Mouse (Mus musculus): ENCODE measurements around the gene Disc1.

Disc1 gene

DNA sequence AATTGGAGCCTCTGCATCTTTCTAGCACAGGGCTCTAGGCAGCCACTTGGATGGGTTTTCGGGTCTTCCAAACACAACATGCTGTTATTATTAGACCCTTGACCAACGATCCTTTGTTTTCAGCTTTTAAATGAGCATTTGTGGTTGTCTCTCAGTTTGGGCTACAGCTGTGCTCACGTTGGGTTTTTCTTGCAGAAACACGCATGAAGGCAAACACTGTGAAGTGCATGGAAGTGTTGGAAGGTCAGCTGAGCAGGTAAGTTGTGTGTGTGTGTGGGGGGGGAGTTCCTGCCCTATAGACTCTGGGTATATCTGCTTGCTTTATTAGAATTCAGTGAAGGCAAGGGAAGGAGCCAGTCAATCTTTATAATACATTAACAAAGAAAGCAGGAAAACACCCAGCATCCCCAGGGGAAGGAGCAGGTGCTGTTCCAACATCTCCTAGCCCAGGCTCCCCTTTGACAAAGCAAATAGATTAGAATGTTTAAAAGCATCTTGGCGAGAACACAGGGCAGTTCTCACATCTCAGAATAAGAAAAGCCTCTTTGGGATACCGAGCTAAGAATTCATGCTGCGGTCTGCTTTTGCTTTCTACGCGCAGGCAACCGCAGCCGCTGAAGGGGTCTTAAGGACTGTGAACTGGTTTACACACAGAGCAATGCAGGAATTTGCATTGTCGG is 164.0 kb downstream of the Disc1 start:
- DNase-seq (ENCODE audit: extremely low read depth, insufficient read length, low spot score) = no peak

DNA sequence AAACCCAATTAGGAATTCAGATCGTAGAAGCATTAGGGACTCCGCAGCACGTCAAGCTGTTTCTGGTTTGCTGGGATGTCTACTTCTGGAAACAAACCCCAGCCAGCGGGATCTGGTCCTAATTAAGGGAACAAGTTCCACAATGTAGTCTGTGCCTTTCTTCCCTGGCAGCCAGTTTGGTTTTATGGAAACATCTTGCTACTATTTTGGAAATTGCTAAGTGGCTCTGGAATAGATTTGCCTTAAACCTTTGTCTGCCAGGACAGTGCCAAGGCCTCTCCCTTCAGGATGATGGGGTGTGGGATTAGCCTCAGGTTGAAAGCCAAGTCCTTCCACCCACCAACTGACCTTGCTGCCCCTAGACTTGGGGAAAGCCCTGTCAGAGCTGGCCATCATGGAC is 164.7 kb downstream of the Disc1 start:
- no peak for DNase-seq (ENCODE audit: extremely low read depth, insufficient read length, low spot score)

DNA sequence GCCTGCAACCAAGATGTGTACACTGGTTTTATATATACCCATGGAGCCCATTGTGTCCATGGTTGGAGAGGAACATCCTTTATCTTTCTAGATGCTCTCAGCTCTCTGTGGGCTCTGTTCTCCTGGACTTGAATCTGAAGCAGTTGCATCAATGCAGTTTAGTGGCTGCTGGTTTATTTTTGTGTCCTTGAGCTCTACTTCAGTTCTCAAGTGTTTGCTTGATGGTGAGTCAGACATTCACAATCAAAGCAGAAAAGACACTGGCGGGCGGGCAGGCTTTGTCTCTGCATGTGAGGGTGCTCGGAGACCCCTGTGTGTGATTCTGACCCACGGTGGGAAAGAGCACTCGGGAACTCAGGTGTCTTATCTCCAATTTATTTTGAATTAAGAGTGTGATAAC is 166.6 kb downstream of the Disc1 start:
- DNase-seq (ENCODE audit: extremely low read depth, insufficient read length, low spot score) = no peak

DNA sequence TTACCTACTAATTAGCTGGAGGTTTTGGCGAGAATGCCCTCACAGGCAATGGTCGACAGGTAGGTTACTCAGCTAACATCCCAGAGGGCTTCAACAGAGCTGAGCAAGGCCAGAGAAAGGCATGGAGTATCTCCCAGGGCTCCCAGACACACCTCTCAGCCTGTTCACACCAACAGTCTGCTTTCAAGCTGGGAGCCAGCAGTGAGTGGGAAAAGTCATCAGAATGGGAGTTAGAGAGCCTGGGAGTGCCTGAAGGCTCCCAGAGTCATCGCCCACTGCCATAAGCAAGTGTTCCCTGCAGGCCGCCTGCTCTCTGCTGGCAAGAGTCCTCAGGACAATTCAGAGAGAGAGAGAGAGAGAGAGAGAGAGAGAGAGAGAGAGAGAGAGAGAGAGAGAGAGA is 167.1 kb downstream of the Disc1 start:
- no peak for DNase-seq (ENCODE audit: extremely low read depth, insufficient read length, low spot score)

DNA sequence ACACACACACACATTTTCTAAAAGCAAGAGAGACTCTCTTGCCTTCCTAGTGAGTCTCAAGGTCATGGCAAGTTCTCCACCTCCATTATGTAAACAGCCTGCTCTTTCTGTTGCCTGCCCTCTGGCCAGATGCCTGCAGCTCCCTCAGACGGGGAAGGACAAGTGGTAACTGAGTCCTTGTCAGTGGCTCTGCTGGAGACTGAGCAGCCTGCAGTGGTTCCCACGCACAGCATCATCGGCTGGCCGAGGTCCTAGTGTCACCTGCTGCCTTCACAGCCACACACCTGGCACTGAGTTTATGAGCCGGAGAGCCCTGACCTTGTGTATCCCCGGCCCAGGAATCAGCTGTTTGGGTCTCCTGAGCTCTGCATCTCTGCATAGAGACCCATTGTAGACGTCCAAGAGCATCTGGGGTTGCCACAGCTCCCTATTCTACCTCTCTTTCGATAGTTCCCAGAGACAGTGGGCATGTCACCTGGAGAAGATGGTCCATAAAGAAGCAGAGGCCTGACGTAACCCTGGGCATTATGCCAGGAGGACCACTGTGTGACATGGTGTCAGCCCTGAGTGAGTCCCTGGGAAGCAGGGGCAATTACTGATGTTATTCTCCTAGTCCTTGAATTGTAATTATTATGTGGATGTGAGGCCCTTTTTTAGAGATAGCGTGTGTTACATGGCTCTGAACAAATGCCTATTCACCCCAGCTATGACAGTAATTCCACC is 169.2 kb downstream of the Disc1 start:
- no peak for DNase-seq (ENCODE audit: extremely low read depth, insufficient read length, low spot score)

DNA sequence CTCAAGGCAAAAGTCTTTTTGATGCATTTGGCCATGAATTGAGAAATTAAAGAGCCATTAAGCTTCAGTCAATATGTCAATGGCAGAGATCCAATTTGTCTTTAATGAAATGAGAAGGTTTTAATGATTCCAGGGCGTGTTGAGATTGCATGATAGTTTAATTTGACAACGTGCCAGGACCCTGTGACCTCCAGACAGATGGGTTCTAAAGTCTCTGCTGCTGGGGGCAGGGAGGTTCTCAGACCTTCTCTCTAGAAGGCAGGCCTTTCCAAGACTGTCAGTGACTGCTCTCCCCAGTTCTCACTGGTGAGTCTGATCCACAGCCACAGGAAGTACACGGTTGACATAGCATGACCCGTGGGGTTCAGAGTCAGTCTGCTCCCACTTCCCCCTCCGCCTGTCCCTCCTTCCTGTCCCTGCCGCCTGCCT is 170.3 kb downstream of the Disc1 start:
- DNase-seq (ENCODE audit: extremely low read depth, insufficient read length, low spot score) = no peak

DNA sequence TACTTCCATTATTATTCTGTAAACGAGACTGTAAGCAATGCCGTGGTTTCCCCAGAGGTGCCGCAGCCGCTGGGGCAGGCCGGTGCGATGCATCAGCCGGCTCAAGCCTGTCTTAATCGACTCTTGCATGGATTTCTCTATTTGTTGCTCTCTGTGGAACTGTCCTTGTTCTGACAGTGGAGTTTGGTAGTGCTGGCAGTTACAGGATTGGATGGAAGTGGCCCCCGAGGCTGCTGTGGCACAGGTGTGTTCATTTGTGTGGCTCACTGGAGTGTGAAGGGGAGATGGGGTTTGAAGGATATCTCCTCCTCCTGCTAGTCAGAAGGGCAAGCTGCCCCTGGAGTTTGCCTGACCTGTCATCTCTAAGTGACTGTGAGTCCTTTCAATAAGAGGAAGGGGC is 171.3 kb downstream of the Disc1 start:
- no peak for DNase-seq (ENCODE audit: extremely low read depth, insufficient read length, low spot score)

DNA sequence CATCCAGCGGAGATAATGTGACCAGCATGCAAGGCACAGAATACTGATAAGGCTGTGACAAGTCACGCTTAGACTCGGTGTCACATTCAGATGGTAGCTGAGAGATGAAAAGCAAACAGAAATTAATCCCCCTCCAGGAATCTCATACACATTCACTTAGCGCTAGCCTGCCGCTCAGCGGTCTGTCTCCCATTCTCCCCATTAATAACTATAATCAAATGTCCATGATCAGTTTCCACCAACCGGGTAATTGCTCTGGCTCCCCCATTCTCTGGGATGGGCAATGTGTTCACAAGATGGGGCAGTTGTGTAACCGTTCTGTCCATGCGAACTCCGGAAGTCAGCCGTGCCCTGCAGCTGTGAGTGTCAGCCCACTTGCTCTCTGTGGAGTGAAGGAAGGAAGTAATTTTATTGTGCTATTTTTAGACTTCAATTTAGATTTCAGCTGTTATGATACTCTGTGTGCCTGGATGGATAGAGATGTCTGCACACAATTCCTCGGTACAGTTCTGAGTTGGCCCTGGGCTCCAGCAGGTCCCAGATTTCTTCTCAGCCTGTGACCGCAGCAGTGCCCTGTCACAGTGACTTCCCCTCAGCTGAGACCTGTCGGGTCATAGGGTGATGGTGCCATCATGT is 173.1 kb downstream of the Disc1 start:
- DNase-seq (ENCODE audit: extremely low read depth, insufficient read length, low spot score) = no peak

DNA sequence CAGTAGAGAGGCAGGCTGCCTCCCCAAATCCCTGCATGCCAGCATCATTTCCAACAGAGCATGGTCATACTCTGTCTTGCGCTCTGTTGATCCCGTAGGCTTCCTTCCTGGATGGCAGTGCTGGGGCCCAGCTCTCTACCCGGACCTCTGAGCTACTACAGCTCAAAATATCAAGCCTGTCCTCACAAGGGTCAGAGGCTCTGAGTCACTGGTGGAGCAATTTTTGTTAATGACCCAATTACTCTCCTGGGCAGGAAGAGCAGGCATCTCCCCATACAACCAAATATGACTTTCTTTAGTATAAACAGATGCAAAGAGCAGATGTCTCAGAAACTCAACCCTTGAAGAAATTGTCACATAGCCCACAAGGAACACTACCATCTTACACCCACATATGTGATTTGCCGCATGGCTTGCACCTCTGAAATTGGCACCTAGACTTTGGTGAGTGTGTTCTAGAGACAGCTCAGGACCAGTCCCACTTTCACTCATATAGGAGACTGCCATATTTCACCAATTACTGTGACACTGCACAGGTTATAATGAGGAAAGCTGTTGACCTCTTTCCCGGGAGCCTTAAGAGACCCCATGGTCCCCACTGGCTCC is 176.6 kb downstream of the Disc1 start:
- DNase-seq (ENCODE audit: extremely low read depth, insufficient read length, low spot score) = no peak

DNA sequence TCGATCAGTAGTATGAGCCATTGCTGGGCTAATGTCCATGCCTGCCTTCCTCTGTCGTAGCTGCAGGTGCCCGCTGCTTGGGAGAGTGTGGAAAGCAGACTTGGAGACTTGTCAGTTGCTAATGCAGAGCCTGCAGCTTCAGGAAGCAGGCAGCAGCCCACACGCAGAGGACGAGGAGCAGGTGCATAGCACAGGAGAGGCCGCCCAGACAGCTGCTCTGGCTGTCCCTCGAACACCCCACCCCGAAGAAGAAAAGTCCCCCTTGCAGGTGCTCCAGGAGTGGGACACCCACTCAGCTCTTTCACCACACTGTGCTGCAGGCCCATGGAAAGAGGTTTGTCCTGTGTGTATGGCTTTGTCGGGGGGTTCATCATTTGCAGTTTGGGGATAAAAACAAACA is 178.7 kb downstream of the Disc1 start:
- DNase-seq (ENCODE audit: extremely low read depth, insufficient read length, low spot score) = no peak

DNA sequence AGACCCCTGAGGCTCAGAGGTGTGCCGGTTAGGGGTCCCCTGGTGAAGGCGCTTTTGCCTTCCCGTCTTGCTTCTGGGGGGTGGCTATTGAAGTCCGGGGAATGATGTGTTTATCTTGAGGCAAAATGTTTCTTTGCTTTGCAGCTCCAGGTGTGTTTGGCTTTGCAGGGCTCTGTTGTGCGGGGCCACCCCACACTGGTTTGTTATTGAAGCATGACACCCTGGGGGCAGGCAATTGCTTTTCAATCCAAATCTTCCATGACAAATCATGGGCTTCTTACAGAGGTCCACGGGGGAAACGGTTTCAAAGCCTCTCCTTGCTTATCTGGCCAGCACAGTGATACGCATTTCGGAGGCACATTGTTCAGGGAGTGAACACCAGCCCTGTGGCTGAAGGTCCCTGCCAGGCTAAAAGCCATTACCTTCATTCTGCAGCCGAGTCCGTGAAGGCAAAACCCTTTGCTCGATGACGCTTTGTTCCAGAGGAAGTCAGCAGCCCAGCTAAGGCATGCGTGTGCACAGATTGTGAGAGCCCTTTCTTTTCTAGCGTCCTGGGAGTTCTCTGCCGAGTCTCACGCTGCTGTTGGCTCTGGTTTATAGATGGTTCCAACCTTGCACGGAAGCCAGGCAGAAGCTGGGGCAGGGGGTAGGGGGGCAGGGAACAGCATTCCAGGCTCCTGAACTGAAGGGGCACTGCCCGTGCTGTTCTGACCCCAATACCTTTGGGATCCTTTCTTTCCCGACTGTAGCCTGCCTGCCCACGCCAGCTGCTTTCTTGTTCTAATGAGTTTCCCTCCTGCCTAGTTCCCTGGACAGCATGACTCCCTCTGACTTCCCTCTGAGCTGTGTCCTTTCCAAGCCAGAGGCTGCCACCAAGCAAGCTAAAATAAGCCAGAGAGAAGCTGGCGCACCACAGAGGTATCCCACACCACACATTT is 182.2 kb downstream of the Disc1 start:
- no peak for DNase-seq (ENCODE audit: extremely low read depth, insufficient read length, low spot score)

DNA sequence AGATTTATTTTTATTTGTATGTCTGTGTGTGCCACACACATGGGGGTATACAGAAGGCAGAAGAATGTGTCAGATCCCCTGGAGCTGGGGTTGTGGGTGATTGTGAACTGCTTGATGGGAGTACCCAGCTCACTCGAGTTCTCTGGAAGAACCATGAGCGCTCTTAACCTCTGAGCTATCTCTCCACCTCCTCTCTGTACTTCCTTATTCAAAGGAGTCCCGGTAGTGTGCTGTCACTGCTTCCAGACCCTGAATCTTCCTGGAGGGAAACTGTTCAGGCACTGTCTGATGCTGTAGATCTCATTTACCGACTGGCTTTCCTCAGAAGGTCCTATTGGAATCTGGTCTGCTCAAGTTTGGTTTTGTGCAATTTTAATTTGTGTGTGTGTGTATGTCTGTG is 186.8 kb downstream of the Disc1 start:
- no peak for DNase-seq (ENCODE audit: extremely low read depth, insufficient read length, low spot score)

DNA sequence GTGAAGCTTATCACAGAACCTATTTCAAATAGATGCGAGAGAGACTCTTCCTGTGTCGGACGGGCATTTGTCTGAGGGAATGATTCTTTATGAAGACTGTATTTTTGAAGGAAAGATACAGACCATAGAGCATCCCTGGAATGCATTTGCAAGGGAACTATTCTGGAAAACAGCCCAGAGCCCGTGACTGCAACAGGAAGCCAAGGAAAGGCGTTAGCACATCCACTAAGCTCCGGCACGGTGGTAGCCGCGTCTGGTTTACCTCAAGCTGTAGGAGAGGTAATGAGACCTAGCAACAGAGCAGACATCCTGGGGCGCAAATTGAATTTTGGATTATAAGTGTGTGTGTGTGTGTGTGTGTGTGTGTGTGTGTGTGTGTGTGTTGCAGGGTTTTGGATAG is 188.4 kb downstream of the Disc1 start:
- no peak for DNase-seq (ENCODE audit: extremely low read depth, insufficient read length, low spot score)

DNA sequence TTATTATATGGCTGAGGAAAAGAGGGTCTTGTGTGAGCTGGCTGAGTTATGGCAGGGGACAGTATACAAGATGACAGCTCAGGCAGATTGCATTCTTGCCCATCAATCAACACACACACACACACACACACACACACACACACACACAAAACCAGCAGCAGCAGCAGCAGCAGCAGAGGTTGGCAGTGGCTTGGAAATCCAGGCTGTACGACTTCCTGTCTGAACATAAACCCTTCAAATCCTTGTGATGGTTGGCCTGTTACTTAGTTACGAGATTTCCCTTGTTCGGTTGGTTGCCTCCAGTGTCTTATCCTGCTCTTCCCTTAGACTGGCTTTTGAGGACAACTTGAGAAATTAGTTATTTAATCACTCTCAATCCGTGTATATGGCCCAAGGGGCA is 188.9 kb downstream of the Disc1 start:
- no peak for DNase-seq (ENCODE audit: extremely low read depth, insufficient read length, low spot score)

DNA sequence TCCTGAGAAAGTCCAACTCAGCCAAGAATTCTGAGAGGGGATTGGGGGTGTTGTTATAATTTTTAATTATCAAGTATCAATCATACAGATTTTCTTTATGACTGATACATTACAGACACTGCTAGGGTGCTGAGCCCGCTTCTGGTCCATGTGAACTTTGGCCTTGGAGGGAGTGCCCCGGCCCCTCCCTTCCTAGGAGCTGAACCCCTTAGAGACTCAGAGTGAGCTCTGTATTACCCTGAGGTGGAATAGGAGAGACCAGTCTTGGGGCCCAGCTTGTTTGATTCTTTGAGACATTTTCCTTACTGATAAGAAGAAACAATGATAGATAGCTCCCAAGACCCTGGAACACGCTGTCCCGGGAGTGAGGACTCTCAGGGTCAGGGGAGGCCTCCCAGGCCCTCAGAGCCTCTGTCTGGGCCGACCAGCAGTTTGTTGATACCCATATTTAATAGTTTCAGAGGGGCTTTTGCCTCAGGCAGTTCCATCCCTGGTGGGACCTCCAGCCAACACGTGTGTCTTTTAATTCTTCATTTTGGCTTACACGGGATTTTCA is 192.8 kb downstream of the Disc1 start:
- DNase-seq (ENCODE audit: extremely low read depth, insufficient read length, low spot score) = no peak

DNA sequence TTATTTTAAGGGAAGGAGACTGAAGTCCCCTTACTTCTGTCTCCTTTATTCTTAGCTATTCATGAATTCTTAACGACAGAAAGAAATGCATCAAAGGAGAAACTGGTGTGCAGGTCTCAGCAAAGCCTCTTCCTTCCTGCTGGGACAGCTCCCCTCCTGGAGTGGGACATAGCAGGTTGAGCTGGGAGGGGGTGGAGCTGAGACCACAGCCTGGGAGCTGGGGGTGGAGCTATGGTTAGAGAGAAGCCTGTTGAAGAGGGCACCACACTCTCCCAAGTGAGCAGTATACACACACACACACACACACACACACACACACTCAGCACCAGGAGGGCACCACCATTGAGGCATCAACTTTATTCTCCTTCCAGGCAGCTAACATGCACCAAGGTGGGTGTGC is 193.4 kb downstream of the Disc1 start:
- DNase-seq (ENCODE audit: extremely low read depth, insufficient read length, low spot score) = peak; percentile 28

DNA sequence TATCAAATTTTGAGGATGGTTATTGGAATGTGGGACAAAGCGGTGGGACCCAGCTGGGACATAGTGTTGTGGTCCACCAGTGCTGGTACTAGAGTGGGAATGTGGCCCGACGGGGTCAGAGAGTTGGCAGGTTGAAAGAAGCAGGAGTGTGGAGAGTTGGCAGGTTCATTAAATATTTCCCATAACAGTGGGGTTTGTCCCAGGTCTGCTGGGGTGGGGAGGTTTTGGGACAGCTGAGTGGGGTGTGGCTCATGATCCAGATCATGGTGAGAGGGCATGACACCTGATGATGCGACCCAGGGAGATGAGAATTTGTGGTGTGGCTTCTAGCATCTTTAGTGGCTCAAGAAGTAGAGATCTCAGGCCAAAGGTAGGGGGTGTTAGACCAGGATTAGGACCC is 199.0 kb downstream of the Disc1 start:
- no peak for DNase-seq (ENCODE audit: extremely low read depth, insufficient read length, low spot score)

DNA sequence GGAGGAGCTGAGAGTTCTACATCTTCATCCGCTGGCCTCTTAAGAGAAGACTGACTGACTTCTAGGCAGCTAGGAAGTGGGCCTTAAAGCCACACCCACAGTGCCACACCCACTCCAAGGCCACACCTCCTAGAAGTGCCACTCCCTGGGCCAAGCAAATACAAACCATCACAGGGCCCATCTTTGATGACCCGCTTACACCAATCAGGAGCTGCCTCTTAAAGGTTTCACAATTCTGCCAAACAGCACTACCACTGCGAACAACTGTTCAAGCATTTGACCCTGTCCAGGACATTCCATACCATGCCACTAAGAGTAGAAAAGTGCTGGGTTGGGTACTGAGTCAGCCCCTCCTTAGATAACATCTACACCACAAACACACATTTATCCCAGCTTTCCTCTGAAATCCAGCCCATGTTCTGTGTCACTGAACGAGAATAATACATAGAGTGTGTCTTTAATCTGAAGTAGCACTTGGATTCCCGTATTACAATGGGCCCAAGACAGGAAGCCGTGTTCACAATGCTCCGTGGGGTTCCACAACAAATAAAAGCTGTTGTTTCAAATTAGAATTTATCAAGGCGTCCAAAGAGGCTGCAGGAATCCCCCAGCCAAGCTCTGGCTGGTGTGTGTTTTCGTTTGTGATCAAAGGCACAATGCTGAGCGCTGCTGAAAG is 199.6 kb downstream of the Disc1 start:
- DNase-seq (ENCODE audit: extremely low read depth, insufficient read length, low spot score) = peak; percentile 88

DNA sequence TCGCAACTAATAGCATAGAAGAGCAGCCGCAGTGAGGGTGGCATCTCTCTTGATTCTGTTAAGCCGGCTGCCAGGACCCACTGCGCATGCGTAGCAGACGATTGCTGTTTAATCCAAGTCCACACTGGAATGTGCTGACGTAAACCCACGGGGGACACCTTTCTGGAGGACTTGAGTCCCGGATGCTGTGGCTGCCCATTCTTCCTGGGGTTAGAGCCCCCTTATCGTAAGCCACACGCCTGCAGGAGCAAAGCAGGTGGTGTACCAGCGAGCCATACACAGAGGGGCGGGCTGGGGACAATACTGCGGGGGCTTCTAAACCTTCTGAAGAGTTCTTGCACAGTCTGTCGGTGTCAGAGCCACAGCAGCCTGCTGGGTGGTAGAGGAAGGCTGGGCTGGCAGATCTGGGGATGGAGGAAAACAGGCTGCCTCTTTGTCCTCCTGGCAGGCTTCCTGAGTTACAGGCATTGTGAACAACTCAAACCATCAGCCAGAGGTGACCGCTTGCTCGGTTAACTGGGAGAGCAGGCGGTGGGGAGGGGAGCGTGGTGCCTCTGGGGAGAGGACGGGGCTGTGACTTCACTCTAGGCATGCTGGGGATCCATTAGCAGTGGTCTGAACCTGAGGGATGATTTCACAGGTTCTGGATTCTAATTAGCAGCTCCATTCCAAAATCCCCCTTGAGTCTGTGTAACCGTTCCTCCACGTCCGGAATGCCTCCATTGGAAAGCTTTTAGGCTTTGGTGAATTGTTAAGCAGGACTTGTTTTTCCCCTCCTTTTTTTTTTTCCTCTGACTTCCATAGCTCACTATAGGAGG is 200.4 kb downstream of the Disc1 start:
- DNase-seq (ENCODE audit: extremely low read depth, insufficient read length, low spot score) = peak; percentile 84
